In genomic region chr10:24711071-24711470, GRCm38 (mm10) we compare ENCODE assay signal across 8 mouse cellular contexts. TPM values are rescaled to one million over a fixed set of nuclear protein-coding genes. Genes with fewer than 3 reads are reported as not detected.
A peak's percentile ranks its signal among the peaks of the same experiment; 100 is the strongest.
DNase-seq lines count a peak whose midpoint lies in the region; ATAC-seq and TF ChIP-seq lines count a peak whose summit lies in the region.

No protein-coding gene starts in this region.

- peaks cover 5% of the 10 kb centered on the region for H3K4me1 ChIP-seq in liver, adult 2 months (ENCODE audit: control insufficient read depth, insufficient read depth, low read length)
- H3K4me1 ChIP-seq in embryonic facial prominence, embryonic 11.5 days (ENCODE audit: control insufficient read depth, insufficient read depth, low read length) = no peaks in the 10 kb centered on the region

- H3K27me3 ChIP-seq in liver, adult 2 months (ENCODE audit: control insufficient read depth, insufficient read depth, low read length) = no peaks in the 10 kb centered on the region
- peaks cover 3% of the 10 kb centered on the region; the same call in 1 of the 2 replicates for H3K27me3 ChIP-seq in embryonic facial prominence, embryonic 11.5 days (ENCODE audit: control insufficient read depth, insufficient read depth, low read length)

- peak overlapping the region; percentile 98 for H3K4me2 ChIP-seq in embryonic facial prominence, embryonic 11.5 days (ENCODE audit: low read depth, low read length)

- no peaks in the 10 kb centered on the region for H3K9me3 ChIP-seq in embryonic facial prominence, embryonic 11.5 days (replicated peaks; ENCODE audit: control insufficient read depth, low read length)

- ATAC-seq in embryonic facial prominence, embryonic 11.5 days (replicated peaks; ENCODE audit: insufficient number of reproducible peaks, low FRiP score, low TSS enrichment, low read depth) = no peak
- ATAC-seq in inflammation-experienced regulatory T-cells, adult 6 months = peak; percentile 17
- peak; percentile 53 for ATAC-seq in megakaryocyte-erythroid progenitor cell, adult 5-6 weeks (replicated peaks; ENCODE audit: low FRiP score, low TSS enrichment, poor library complexity, severe bottlenecking)
- no peak for ATAC-seq in activated CD4-positive, CD25-positive, alpha-beta regulatory T cell, adult 4 months

- no peak for TF ChIP-seq CTCF in liver, adult 2 months (IDR thresholded peaks at IDR 0.05; ENCODE audit: low read depth, low read length)

- H3K36me3 ChIP-seq in liver, adult 2 months (ENCODE audit: control insufficient read depth, insufficient read depth, low read length) = no peaks in the 10 kb centered on the region
- no peaks in the 10 kb centered on the region for H3K36me3 ChIP-seq in embryonic facial prominence, embryonic 11.5 days (replicated peaks; ENCODE audit: control insufficient read depth, insufficient read depth, low read depth, low read length)

- peaks cover 7% of the 10 kb centered on the region; the same call in 1 of the 2 replicates for H3K79me2 ChIP-seq in liver, adult 2 months (ENCODE audit: control insufficient read depth, insufficient read depth, low read length)

- peak overlapping the region; percentile 94 for H3K4me3 ChIP-seq in liver, adult 2 months (ENCODE audit: insufficient read depth, low read depth, low read length)
- H3K4me3 ChIP-seq in embryonic facial prominence, embryonic 11.5 days (ENCODE audit: low read depth, low read length) = peak overlapping the region; percentile 63

- H3K27ac ChIP-seq in liver, adult 2 months (replicated peaks; ENCODE audit: insufficient read depth, low read depth, low read length) = no peak overlapping the region; the same call in 1 of the 2 replicates
- H3K27ac ChIP-seq in embryonic facial prominence, embryonic 11.5 days (replicated peaks; ENCODE audit: low read depth, low read length) = no peak overlapping the region

- no peak for TF ChIP-seq POLR2A in liver, adult 2 months (IDR thresholded peaks at IDR 0.05; ENCODE audit: extremely low read depth, insufficient read depth, low read length)

- peak overlapping the region; percentile 55 for H3K9ac ChIP-seq in liver, adult 2 months (ENCODE audit: low read depth, low read length)
- peak overlapping the region; percentile 41; the same call in 1 of the 2 replicates for H3K9ac ChIP-seq in embryonic facial prominence, embryonic 11.5 days (replicated peaks; ENCODE audit: low read length)

- WGBS in liver, adult 2 months = 24% methylated on average over 10 of the region's 10 CpGs
- WGBS in embryonic facial prominence, embryonic 11.5 days = 18% methylated on average over 10 of the region's 10 CpGs

- no peak for DNase-seq in liver, adult 2 months (ENCODE audit: extremely low read depth, low read depth, low spot score)
- no peak for DNase-seq in liver
- DNase-seq in embryonic facial prominence, embryonic 11.5 days (ENCODE audit: low spot score) = peak; percentile 28
- no peak for DNase-seq in T-cell, adult 2 months (ENCODE audit: low spot score)
- no peak for DNase-seq in adrenal gland, postnatal 14 days

RNA-seq across cellular contexts. Expression of gene Enpp1, which starts 0.9 kb away (rescaled TPM):
- total RNA-seq in liver, adult 2 months (2014; rRNA removed) = 16.2 and 19.0 TPM in 2 replicates
- 5.2 and 5.8 TPM in 2 replicates for polyA plus RNA-seq in liver, adult 2 months (2012; rRNA removed)
- 0.68 and 1.4 TPM in 2 replicates for polyA plus RNA-seq in embryonic facial prominence, embryonic 11.5 days (2014; fragmentation: Nextera tagmentation; extraction: Ambion mirVana)
- 10 to 100 TPM; 10.5 to 17.8 (median 13.0) TPM for polyA plus RNA-seq in inflammation-experienced regulatory T-cells, adult 6 months (2017; shearing (Covaris generic))
- 4.7 and 11.8 TPM in 2 replicates for total RNA-seq in megakaryocyte-erythroid progenitor cell, adult 5-6 weeks (2014; fragmentation: Nextera tagmentation)
- total RNA-seq in megakaryocyte-erythroid progenitor cell, adult 5-6 weeks (2017) = 3.7 and 9.6 TPM in 2 replicates
- total RNA-seq in adrenal gland, postnatal 14 days (2021) = 4.4 and 4.8 TPM in 2 replicates
- 10 to 100 TPM; 12.1 to 13.2 TPM for polyA plus RNA-seq in activated CD4-positive, CD25-positive, alpha-beta regulatory T cell, adult 4 months (2017; shearing (Covaris generic))

Comparison
In these comparisons a context has a peak if more than half of its experiments do, and no peak if none do; other contexts are left out.
1. ATAC-seq: peak in inflammation-experienced regulatory T-cells, adult 6 months (single experiment) and megakaryocyte-erythroid progenitor cell, adult 5-6 weeks (single experiment); none in embryonic facial prominence, embryonic 11.5 days (single experiment) and activated CD4-positive, CD25-positive, alpha-beta regulatory T cell, adult 4 months (single experiment).